ENCODE assay signal across 9 mouse cellular contexts in genomic region chr12:104415625-104416315, GRCm38 (mm10). TPM values are rescaled to one million over a fixed set of nuclear protein-coding genes. Genes with fewer than 3 reads are reported as not detected.
A peak's percentile ranks its signal among the peaks of the same experiment; 100 is the strongest.
DNase-seq lines count a peak whose midpoint lies in the region; ATAC-seq lines count a peak whose summit lies in the region.
"Had no signal": no experiment of that assay in that cellular context is flagged by ENCODE, and none has a peak within 500 bp of the region (broad histone marks: within the 10 kb centered on the region; RNA-seq: fewer than 3 reads in every experiment).

No protein-coding gene starts in this region.

- 25% methylated on average over 6 of the region's 6 CpGs for WGBS in kidney, embryonic 15.5 days
- WGBS in liver, embryonic 12.5 days (ENCODE audit: insufficient replicate concordance): 46% methylated on average over 6 of the region's 6 CpGs
- 54% methylated on average over 6 of the region's 6 CpGs for WGBS in midbrain, embryonic 15.5 days

- H3K36me3 ChIP-seq in kidney, embryonic 15.5 days: no peaks in the 10 kb centered on the region
- no peaks in the 10 kb centered on the region for H3K36me3 ChIP-seq in liver, embryonic 12.5 days
- no peaks in the 10 kb centered on the region for H3K36me3 ChIP-seq in midbrain, embryonic 15.5 days (replicated peaks)

- H3K27ac ChIP-seq in kidney, embryonic 15.5 days: peak overlapping the region; percentile 51; the same call in 1 of the 2 replicates
- no peak overlapping the region for H3K27ac ChIP-seq in liver, embryonic 12.5 days
- H3K27ac ChIP-seq in midbrain, embryonic 15.5 days: no peak overlapping the region
- H3K27ac ChIP-seq: liver, embryonic 14.5 days had no signal

- peaks cover 12% of the 10 kb centered on the region; the same call in 1 of the 2 replicates for H3K4me1 ChIP-seq in kidney, embryonic 15.5 days
- H3K4me1 ChIP-seq in liver, embryonic 12.5 days: no peaks in the 10 kb centered on the region
- 0 out of 2 replicates have a peak, but pooled peaks cover 5% of the 10 kb centered on the region for H3K4me1 ChIP-seq in midbrain, embryonic 15.5 days

- no peak overlapping the region for H3K4me3 ChIP-seq in kidney, embryonic 15.5 days (replicated peaks)
- no peak overlapping the region for H3K4me3 ChIP-seq in liver, embryonic 12.5 days
- no peak overlapping the region for H3K4me3 ChIP-seq in midbrain, embryonic 15.5 days

- ATAC-seq in kidney, embryonic 15.5 days (replicated peaks; ENCODE audit: low FRiP score): peak; percentile 45
- ATAC-seq in frontal cortex, adult (ENCODE audit: low TSS enrichment): peak; percentile 98
- no peak for ATAC-seq in liver, embryonic 12.5 days
- no peak for ATAC-seq in midbrain, embryonic 15.5 days (replicated peaks)

- no peaks in the 10 kb centered on the region for H3K9me3 ChIP-seq in kidney, embryonic 15.5 days (replicated peaks)
- no peaks in the 10 kb centered on the region for H3K9me3 ChIP-seq in liver, embryonic 12.5 days (replicated peaks)
- H3K9me3 ChIP-seq in midbrain, embryonic 15.5 days: no peaks in the 10 kb centered on the region

- H3K27me3 ChIP-seq in kidney, embryonic 15.5 days: no peaks in the 10 kb centered on the region
- H3K27me3 ChIP-seq in liver, embryonic 12.5 days (replicated peaks): no peaks in the 10 kb centered on the region
- no peaks in the 10 kb centered on the region for H3K27me3 ChIP-seq in midbrain, embryonic 15.5 days (replicated peaks)

- no peak for DNase-seq in kidney, adult 11 months
- DNase-seq in adipocyte (ENCODE audit: low spot score): peak; percentile 52
- peak; percentile 75 to 93 for DNase-seq in layer of hippocampus, adult 18-20 months (ENCODE audit: low spot score in 2 of 2)
- DNase-seq in lung, postnatal 4 days: peak; percentile 29 to 67

- H3K9ac ChIP-seq in kidney, embryonic 15.5 days: no peak overlapping the region
- no peak overlapping the region for H3K9ac ChIP-seq in liver, embryonic 12.5 days
- no peak overlapping the region for H3K9ac ChIP-seq in midbrain, embryonic 15.5 days
- H3K9ac ChIP-seq: liver, embryonic 14.5 days had no signal

- no peak overlapping the region for H3K4me2 ChIP-seq in kidney, embryonic 15.5 days
- H3K4me2 ChIP-seq in liver, embryonic 12.5 days: no peak overlapping the region
- no peak overlapping the region for H3K4me2 ChIP-seq in midbrain, embryonic 15.5 days

RNA-seq across cellular contexts. Expression of gene Serpina3n, which starts 9.2 kb away (rescaled TPM):
- 0.08 TPM in 1 of 2 replicates, not detected in the other for polyA plus RNA-seq in kidney, embryonic 15.5 days (2015; fragmentation: Nextera tagmentation; extraction: Ambion mirVana)
- total RNA-seq in layer of hippocampus, adult 18-20 months (2021): 10 to 100 TPM; 85.3 to 87.4 TPM
- not detected in 2 replicates for polyA plus RNA-seq in liver, embryonic 12.5 days (2016; fragmentation: Nextera tagmentation; extraction: Ambion mirVana)
- polyA plus RNA-seq in midbrain, embryonic 15.5 days (2015; fragmentation: Nextera tagmentation; extraction: Ambion mirVana): 0.44 and 0.47 TPM in 2 replicates

RNA-seq across cellular contexts. Expression of gene Gsc, which starts 57.4 kb away (rescaled TPM):
- polyA plus RNA-seq in kidney, embryonic 15.5 days (2015; fragmentation: Nextera tagmentation; extraction: Ambion mirVana): 0.17 TPM in 1 of 2 replicates, not detected in the other
- total RNA-seq in layer of hippocampus, adult 18-20 months (2021): not detected
- polyA plus RNA-seq in liver, embryonic 12.5 days (2016; fragmentation: Nextera tagmentation; extraction: Ambion mirVana): 0.13 TPM in 1 of 2 replicates, not detected in the other
- polyA plus RNA-seq in midbrain, embryonic 15.5 days (2015; fragmentation: Nextera tagmentation; extraction: Ambion mirVana): 0.13 and 0.26 TPM in 2 replicates

Comparison
In these comparisons a context has a peak if more than half of its experiments do, and no peak if none do; other contexts are left out.
1. ATAC-seq: peak in kidney, embryonic 15.5 days (single experiment) and frontal cortex, adult (single experiment); none in liver, embryonic 12.5 days (single experiment) and midbrain, embryonic 15.5 days (single experiment).